Mouse (Mus musculus): ENCODE data around the gene Phgr1.

The Phgr1 gene

GRCm38 (mm10) chr2:118824396-118824795, 51.8 kb downstream of the Phgr1 start:
- DNase-seq (ENCODE audit: low spot score), result no peak
